Mouse (Mus musculus) erythroblast, embryonic 14.5 days (primary cell): ENCODE data around the gene Snrpc. TPM values are rescaled to one million over a fixed set of nuclear protein-coding genes. Genes with fewer than 3 reads are reported as not detected.
A peak's percentile ranks its signal among the peaks of the same experiment; 100 is the strongest.

ENCODE experiments used
- H3K27me3 ChIP-seq: 2 replicates; pipeline ENCODE4 v1.6.1; 2012; ENCODE audit warnings: inconsistent platforms; ENCODE audit not compliant: control insufficient read depth
- H3K36me3 ChIP-seq: 2 replicates; pipeline ENCODE4 v1.6.1; 2012; ENCODE audit warnings: mild to moderate bottlenecking, inconsistent platforms; ENCODE audit not compliant: control insufficient read depth
- H3K4me1 ChIP-seq: 2 replicates; pipeline ENCODE4 v1.6.1; 2012; ENCODE audit warnings: inconsistent platforms; ENCODE audit not compliant: control insufficient read depth
- H3K4me3 ChIP-seq: replicated peaks from 2 replicates; pipeline ENCODE3; 2012; ENCODE audit warnings: moderate library complexity, mild to moderate bottlenecking, inconsistent platforms
- H3K9me3 ChIP-seq: 2 replicates; pipeline ENCODE4 v1.6.1; 2012; ENCODE audit warnings: low read length, inconsistent platforms, mixed read lengths; ENCODE audit not compliant: control insufficient read depth
- GATA1 ChIP-seq: IDR thresholded peaks from 2 replicates; pipeline ENCODE4 v1.6.1; 2012; ENCODE audit warnings: low read length, inconsistent platforms, mixed read lengths
- TAL1 ChIP-seq: IDR thresholded peaks from 3 replicates; pipeline ENCODE4 v1.6.1; 2012; ENCODE audit warnings: low read length, inconsistent platforms, mixed read lengths
- polyA plus RNA-seq: library from polyadenylated mRNA; stranded (reverse); fragments of >175 nt; gene quantifications from 2 replicates; pipeline ENCODE4 v1.2.3, GENCODE M21; 2012

Snrpc gene
- polyA plus RNA-seq, 1 experiment, result 57.6 TPM

- H3K4me1 ChIP-seq, result peaks cover 36% of the 10 kb centered on the region
Measured at GRCm38 (mm10) chr17:27811980-27812379, 26.0 kb upstream of the Snrpc start.

GRCm38 (mm10) chr17:27814606-27815005, 23.3 kb upstream of the Snrpc start:
- Histone ChIP-seq H3K27me3 (no peaks in the 10 kb centered on the region), H3K36me3 (peaks cover 41% of the 10 kb centered on the region), H3K4me1 (peaks cover 54% of the 10 kb centered on the region), H3K9me3 (no peaks in the 10 kb centered on the region), H3K4me3 (no peak overlapping the region)
- TF ChIP-seq TAL1 (no peak), GATA1 (no peak)

More at GRCm38 (mm10) chr17:27811980-27812379, 26.0 kb upstream of the Snrpc start:
- no peak overlapping the region for H3K4me3 ChIP-seq
- TF ChIP-seq GATA1 (no peak), TAL1 (no peak)
- H3K9me3 ChIP-seq, result no peaks in the 10 kb centered on the region
- peaks cover 35% of the 10 kb centered on the region for H3K36me3 ChIP-seq
- no peaks in the 10 kb centered on the region for H3K27me3 ChIP-seq

GRCm38 (mm10) chr17:27819011-27819410, 18.9 kb upstream of the Snrpc start:
- TF ChIP-seq TAL1 (no peak), GATA1 (no peak)
- Histone ChIP-seq H3K27me3 (no peaks in the 10 kb centered on the region), H3K36me3 (peaks cover 18% of the 10 kb centered on the region), H3K4me1 (peaks cover 64% of the 10 kb centered on the region), H3K9me3 (no peaks in the 10 kb centered on the region), H3K4me3 (peak overlapping the region; percentile 100)

- Histone ChIP-seq H3K27me3 (no peaks in the 10 kb centered on the region), H3K36me3 (peaks cover 15% of the 10 kb centered on the region), H3K4me3 (peak overlapping the region; percentile 100), H3K4me1 (peaks cover 61% of the 10 kb centered on the region), H3K9me3 (no peaks in the 10 kb centered on the region)
- TF ChIP-seq GATA1 (no peak), TAL1 (no peak)
Measured at GRCm38 (mm10) chr17:27819521-27819970, 18.4 kb upstream of the Snrpc start.

- H3K4me1 ChIP-seq, result peaks cover 65% of the 10 kb centered on the region
Measured at GRCm38 (mm10) chr17:27819971-27820567, 17.9 kb upstream of the Snrpc start.

GRCm38 (mm10) chr17:27820568-27821406, 17.2 kb upstream of the Snrpc start, which contains the start of gene D17Wsu92e:
Gene D17Wsu92e, minus strand, starts transcription at chr17:27820648.
- Histone ChIP-seq H3K9me3 (no peaks in the 10 kb centered on the region), H3K4me1 (peaks cover 67% of the 10 kb centered on the region), H3K36me3 (peaks cover 9% of the 10 kb centered on the region), H3K4me3 (peak within 1 kb of the TSS; percentile 100), H3K27me3 (no peaks in the 10 kb centered on the region)
- TF ChIP-seq GATA1 (no peak), TAL1 (no peak)

More at GRCm38 (mm10) chr17:27819971-27820567, 17.9 kb upstream of the Snrpc start:
- no peak for TF ChIP-seq TAL1
- no peak for TF ChIP-seq GATA1
- Histone ChIP-seq H3K4me3 (peak overlapping the region; percentile 100), H3K9me3 (no peaks in the 10 kb centered on the region), H3K27me3 (no peaks in the 10 kb centered on the region), H3K36me3 (peaks cover 13% of the 10 kb centered on the region)

- H3K36me3 ChIP-seq, result peaks cover 9% of the 10 kb centered on the region
- H3K4me3 ChIP-seq, result peak overlapping the region; percentile 100
- peaks cover 73% of the 10 kb centered on the region for H3K4me1 ChIP-seq
- H3K27me3 ChIP-seq, result no peaks in the 10 kb centered on the region
- no peaks in the 10 kb centered on the region for H3K9me3 ChIP-seq
- TF ChIP-seq GATA1 (no peak), TAL1 (peak; percentile 46; the same call in 2 of the 3 replicates)
Measured at GRCm38 (mm10) chr17:27821407-27822338, 16.3 kb upstream of the Snrpc start.

GRCm38 (mm10) chr17:27823142-27823905, 14.6 kb upstream of the Snrpc start:
- H3K4me1 ChIP-seq, result peaks cover 66% of the 10 kb centered on the region
- H3K4me3 ChIP-seq, result no peak overlapping the region

More at GRCm38 (mm10) chr17:27823142-27823905, 14.6 kb upstream of the Snrpc start:
- TF ChIP-seq TAL1, result no peak
- no peak for TF ChIP-seq GATA1
- Histone ChIP-seq H3K36me3 (peaks cover 2% of the 10 kb centered on the region), H3K9me3 (no peaks in the 10 kb centered on the region), H3K27me3 (peaks cover 10% of the 10 kb centered on the region)
